Mouse (Mus musculus) c-Kit-positive CD71-negative TER-119-negative erythroid progenitor cells, embryonic 14.5 days (primary cell): ENCODE data around the gene Slc27a5.

Source experiments
- DNase-seq: peaks from one replicate; pipeline ENCODE4 v3.0.0-alpha.2; 2013; ENCODE audit warnings: low read depth

Gene Slc27a5

DNA sequence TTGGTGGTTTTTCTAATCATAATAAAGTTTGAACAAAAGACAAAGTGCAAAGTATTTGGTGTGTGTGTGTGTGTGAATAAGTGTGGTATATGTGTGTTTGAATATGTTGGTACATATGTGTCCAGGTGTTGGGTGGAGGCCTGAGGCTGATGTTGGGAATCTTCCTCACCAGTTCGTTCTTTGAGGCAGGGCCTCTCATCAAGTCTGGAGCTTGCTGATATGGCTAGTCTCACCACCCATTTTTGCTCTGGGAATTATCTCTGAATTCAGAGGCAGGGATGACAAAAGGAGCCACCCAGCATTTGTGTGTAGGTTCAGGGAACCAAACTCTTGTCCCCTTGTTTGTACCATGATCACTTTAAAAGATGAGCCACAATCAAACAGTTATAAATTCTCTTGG lies 12.3 kb downstream of the Slc27a5 start:
- no peak for DNase-seq

DNA sequence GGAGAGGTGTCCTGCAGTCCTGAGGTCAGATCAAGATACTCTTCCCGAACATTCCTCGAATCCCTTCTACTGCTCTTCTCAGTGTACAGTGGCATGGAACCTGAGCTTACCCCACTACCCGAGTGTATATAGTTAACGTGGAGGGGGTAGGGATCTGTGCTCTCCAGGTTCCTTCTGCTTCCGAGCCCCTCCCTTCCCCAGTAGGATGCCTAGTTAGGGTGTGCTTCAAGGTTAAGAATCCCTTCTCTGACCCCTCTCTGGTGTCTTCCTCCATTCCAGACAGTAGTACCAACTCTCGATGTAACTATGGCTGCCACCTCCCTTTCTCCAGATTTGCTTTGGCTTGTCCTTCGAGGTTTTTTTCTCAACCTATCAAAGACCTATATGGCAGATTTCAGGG lies 17.7 kb downstream of the Slc27a5 start:
- DNase-seq, result no peak

DNA sequence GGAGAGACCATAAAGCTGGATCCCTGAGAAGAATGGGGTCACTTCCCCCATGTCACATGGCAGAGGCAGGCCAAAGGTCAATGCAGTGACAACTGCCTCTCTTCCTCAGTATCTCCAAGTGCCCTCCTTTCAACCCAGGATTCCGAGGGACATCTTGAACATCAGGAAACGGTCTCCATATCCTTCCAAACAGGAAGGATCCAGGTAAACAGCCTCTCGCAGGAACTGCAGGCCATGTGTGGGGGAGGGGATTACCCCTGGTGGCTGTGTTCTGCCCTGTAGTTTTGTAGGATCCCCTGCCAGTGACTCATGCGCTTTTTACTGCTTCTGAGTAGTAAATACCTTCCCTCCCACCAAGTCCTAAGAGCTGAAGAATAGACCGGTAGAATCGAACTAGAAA lies 18.2 kb downstream of the Slc27a5 start:
- DNase-seq, result no peak

DNA sequence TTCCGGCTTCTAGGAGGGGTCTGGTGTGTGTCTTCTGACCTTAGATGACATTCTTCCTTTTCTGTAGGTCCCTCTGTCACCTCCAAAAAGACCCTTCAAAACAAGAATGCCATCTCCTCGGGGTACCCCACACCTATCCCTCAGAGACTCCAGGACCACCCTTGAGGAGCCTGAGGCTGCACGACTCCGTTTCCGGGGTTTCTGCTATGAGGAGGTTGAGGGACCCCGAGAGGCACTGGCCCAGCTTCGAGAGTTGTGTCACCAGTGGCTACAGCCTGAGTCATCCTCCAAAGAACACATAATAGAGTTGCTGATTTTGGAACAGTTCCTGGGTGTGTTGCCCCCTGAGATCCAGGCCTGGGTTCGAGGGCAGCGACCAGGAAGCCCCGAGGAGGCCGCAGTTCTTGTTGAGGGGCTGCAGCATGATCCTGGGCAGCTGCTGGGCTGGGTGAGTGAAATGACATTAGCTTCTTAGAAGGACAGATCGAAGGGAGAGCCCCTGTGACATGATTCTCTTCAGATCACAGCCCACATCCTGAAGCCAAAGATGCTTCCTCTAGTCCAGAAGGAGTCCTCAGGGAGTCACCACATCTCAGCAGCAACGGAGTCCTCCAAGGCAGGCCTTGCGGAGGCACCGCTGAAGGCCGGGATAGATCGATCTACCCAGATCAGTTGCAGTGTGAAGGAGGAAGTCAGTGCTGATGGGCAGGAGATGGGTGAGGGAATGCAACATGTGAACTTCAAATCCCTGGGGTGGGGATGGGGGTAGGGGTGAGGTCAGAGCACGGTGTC lies 18.9 kb downstream of the Slc27a5 start:
- no peak for DNase-seq

DNA sequence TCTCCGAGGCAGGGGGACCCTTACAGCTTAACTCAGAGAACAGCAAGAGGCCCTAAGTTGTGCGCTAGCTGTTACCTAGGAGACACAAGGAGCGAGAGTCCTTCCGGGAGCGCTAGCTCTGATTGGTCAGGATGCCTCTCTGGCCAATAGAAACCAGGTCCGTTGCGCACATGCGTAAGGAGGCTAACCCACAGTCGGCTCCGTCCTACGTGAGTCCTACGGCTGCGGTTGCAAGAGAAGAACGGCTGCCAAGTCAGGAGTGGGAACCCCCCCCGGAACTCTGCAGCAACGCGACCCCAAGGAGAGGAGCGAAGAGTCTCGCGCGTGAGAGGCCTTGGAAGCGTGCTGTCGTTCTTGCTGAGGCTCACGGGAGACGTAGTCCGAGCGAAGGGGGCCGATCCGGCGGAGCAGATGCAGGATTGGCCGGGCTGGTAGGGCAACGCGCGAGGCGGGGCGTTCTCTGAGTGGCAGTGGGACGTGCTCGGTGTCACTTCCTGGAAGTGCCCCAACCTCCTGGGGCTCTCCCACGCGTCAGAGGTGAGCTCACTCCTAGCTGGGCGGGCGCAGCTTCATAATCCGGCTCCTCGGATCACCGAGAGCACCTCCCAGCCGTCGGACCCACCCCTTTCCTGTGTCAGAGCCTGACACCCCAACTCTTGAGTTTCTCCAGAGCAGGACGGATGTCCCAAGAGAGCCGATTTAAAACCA lies 20.2 kb downstream of the Slc27a5 start, which contains the start of gene Zfp446:
Gene Zfp446, plus strand, starts transcription at position 167 of the 708 bp plus-strand sequence.
- peak; percentile 93 for DNase-seq

DNA sequence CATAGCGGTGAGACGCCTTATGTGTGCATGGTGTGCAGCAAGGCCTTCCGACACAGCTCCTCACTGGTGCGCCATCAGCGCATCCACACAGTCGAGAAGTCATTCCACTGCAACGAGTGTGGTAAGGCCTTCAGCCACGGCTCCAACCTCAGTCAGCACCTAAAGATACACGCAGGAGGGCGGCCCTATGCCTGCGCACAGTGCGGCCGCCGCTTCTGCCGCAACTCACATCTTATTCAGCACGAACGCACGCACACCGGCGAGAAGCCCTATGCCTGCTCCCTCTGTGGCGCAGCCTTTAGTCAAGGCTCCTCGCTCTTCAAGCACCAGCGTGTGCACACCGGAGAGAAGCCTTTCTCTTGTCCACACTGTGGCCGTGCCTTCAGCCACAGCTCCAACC lies 27.1 kb downstream of the Slc27a5 start:
- no peak for DNase-seq

DNA sequence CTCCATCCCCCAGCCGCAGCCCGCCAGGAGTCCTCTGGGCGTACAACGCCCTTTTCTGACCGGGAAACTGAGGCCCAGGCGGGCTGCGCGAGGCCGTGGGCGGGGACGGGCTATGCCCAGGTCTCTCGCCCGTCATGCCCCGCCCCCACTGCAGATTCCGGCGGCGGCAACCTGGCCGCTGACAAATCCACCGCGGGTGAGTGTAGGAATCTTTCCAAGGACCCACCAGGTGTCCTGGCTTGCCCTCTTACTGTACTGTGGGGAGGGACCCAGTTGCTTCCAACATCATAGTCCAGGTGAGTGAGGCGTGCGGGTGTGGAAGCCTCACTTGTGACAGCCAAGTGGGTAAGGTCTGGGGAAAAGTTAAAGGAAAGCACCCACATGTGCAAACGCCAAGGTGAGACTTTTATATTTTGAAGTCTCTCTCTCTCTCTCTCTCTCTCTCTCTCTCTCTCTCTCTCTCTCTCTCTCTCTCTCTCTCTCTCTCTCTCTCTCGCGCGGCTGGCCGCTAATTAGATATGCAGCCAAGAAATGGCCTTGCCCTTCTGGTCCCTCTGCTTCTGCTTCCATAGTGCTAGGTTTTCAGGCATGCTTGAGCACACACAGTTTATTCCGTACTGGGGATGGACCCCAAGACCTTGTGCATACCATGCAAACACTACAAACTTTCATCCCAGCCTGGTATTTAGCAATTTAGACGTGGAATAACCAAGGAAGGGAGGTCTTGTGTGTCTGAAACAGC lies 31.7 kb downstream of the Slc27a5 start:
- DNase-seq, result no peak

DNA sequence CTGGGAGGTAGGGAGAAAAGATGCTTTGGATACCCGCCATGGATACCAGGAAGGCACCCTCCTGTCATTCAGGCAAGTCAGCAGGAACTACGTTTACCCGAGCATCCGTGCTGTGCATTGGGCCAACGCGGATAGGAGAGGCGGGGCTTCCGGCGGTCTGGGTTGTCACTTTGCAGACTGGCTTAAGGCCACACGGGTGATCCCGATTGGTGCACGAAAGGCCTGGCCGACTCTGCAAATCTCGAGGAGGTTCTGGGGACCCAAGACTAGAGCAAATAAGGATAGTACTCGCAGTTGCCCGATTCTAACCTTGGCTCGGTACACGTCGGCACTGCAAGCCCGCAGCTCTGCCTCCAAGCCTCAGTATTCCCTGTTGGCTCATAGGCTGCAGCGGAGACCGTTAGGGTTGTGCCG lies 32.3 kb downstream of the Slc27a5 start, which contains the start of gene Zfp324:
Gene Zfp324, plus strand, starts transcription at position 161 of the 414 bp plus-strand sequence.
- peak; percentile 77 for DNase-seq

DNA sequence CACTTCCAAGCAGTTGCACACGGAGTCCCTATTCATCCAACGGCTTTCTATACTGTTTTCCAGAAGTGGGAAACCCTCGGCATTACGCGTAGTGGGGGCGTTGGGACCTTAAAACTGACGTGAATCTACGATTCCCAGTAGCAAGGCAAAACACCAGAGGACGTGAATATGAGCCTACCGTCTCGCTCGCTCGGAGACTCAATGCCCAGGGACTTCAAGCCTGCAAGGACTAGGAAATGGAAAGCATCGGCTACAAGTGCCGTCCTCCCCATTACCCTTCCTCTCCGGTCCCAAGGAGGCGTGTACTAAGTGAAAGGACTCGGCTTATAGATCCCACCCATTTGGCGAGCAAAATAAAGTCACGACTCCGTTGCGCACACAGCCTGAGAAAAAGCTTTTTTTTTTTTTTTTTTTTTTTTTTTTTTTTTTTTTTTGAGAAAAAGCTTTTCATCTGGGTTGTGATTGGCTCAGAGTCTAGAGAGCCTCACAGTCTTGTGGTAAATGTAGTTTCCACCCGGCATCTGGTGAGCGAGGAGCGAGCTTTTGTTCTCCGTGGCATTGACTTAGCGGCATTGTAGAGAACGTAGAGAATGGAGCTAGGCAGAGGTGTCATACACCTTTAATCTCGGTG lies 36.4 kb downstream of the Slc27a5 start:
- peak; percentile 64 for DNase-seq

DNA sequence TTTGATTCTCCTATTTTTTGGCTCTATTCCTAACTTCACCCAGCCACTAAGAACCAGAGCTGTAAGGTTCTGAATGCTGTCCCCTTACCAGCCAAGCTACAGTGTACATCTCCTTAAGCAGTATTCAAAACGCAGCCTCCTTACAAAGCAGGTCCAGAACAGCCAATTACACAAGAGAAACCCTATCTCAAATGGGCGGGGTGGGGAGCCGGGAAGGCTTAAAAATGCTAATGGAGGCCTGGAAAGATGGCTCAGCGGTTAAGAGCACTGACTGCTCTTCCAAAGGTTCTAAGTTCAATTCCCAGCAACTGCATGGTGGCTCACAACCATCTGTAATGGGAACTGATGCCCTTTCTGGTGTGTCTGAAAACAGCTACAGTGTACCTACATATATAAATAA lies 38.3 kb downstream of the Slc27a5 start:
- DNase-seq, result no peak

DNA sequence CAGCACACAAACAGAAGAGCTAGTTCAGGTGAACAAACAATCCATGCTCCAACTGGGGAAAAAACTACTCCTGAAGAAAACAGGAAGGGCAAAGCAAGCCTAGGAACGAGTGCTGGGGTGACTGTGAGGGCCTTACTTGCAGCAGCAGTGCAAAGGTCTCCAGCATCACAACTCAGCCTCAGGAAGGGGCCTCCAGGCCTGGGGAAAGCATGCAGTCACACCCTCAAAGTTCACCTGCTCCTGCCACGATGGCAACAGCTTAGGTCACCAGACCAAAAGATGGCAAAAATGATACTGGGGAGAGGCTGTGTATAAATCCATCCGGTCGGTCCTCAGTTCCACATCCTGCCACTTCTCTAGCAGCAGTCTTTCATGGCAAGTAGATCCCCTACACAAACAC lies 39.0 kb downstream of the Slc27a5 start:
- no peak for DNase-seq

DNA sequence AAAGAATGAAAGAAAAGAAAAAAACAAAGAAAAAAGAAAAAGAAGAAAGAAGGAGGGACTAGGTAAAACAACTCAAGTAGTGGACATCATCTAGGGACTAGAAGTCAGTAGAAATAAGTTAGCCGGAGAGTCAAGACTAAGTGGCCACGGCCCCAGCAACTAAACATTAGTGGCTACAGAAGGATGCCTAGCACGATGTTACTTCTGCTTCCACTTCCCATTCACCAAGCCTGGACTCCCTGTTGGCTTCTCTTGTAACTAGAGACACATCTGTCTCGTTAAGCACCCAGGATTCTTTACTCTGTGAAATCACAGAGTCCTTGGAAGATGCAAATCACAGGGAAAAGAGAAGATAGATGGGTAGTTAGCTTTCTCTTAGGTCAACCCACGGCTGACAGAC lies 40.5 kb downstream of the Slc27a5 start:
- DNase-seq, result no peak

DNA sequence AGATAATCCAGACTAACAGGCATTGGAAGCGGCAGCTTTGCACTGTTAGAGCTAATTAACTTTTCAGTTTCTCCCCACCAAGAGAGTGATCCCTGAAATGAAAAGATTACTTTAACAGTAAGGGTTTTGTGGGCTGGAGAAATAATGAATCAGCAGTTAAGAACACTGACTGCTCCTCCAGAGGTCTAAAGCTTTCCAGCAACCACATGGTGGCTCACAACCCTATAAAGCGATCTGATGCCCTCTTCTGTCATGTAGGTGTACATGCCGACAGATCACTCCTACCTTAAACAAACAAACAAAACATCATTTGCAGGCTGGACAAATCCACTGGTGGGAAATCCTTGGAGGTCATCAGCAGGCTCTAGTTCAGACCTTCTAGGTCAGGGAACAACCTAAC lies 43.1 kb downstream of the Slc27a5 start:
- DNase-seq, result no peak

DNA sequence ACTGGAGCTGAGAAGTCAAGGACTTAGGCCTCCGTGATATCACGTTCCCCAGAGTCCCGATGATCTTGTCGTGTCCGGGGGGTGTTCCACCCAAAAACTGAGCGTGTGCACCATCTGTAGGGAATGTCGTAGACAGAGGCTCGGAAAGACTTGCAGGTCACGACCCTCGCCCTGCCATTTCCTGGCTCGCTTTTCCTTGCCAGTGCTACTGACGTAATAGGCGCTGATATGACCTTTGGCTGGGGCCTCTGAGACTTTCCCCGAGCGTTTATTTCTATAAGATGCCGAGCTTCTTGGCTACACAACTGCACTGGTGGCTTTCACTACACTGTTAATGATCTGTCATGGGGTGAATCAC lies 48.1 kb downstream of the Slc27a5 start:
- DNase-seq, result no peak

DNA sequence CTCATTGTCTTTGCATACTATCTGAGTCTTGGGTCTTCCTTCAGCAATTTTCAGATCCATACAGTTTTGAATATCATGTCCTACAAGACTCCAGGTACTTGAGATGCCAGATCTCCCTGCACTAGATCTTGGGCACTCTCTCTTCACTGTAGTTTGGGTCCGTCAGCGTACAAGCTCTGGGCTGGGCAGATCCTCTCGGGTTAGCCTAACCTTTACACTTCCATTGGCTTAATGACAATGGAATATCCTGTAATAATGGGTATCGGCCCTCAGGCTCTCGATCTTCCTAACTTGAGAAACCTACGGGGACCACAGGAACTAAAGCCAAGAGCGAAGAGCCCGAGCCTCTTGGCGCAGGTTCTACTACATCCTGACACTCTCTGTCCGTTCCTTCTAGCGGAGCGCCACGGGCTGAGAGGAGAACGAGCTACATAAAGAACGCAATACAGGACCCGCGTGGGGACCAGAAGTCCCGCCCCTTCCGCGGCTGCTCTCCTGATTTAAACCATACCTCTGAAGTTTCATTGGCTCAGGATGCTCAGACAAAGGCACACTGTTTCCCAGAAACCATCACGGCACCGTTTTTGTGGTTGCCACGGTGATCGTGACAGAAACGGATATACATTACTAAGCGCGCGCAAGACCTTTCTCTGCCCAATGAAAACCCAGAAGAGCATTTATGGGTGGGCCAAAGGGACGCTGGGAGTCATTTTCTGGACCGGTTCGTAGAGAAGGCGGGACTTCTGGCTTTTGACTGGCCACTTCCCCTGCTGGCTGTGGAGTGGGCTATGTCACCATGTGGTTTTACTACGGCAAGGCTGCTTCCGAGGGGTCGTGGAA lies 48.7 kb downstream of the Slc27a5 start:
- DNase-seq, result peak; percentile 78

DNA sequence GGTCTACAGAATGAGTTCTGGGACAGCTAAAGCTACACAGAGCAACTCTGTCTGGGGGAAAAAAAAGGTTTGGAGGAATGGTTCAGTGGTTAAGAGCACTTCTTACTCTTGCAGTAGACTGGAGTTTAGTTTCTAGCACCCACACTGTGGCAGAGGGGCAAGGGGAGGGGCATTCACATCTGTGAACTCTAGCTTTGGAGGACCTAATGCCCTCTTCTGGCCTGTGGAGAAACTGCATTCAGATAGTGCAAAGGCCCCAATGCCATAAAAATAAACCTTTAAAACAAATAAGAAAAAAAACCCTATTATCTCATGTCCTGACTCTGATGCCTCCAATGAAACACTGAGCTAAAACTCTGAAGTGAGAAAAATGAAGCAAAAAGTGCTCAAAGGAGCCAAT lies 54.5 kb downstream of the Slc27a5 start:
- DNase-seq, result no peak

DNA sequence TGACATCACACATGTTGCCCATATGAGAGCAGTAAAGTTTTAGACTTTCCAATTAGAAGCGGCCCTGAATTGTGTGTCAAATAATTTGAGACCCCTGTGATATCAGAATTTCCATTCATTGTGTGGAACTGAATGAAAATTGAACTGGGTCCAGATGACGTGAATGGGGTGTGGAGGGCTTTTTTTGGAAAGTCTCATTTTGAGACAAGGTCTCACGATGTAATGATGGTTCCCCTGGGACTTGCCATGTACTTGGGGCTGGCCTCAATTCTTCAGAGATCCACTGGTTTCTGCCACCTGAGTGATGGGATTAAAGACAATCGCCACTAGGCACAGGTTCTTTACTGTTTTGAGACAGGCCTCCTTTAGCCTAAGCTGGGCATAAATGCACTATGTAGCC lies 57.4 kb downstream of the Slc27a5 start:
- DNase-seq, result no peak
